Mouse (Mus musculus): ENCODE measurements at regions not wholly inside any gene's neighbourhood (a gene's known extent, or its start where the extent isn't known, plus 50 kb on each side); places are given as distances from the start of the nearest gene placed in this dataset.
"Not testable (repeated sequence)": the region's sequence is repeated elsewhere in the genome, so short reads cannot be mapped to it uniquely, and the experiment has no call there.

DNA sequence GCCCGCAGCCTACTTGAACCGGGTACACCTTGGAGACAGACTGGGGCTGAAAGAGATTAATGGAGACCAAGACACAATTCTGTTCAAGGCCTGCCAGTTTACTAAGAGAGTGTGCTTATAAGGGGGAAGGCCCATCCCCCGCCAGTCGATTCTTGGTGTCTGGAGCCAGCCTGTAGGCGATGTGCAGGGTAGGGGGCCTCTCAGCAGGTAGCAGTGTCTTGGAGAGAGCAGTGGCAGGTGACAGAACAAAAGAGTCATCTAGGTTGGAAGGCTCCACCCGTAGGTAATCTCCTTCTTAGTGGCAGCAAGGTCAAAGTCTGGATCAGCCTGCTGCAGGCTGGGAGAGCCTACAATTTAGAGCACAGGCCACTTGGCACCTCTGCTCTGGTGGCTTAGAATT lies 335.7 kb upstream of the Cwc22 start:
- not testable (repeated sequence) for DNase-seq (ENCODE audit: extremely low read depth, low read depth, low spot score)

- no peak for DNase-seq (ENCODE audit: extremely low read depth, low read depth, low spot score)
These were observed 334.2 kb upstream of the Cwc22 start for GRCm38 (mm10) chr2:78280219-78280915.

- no peak for DNase-seq (ENCODE audit: extremely low read depth, low read depth, low spot score)
These were observed 333.3 kb upstream of the Cwc22 start for GRCm38 (mm10) chr2:78279382-78280056.

DNA sequence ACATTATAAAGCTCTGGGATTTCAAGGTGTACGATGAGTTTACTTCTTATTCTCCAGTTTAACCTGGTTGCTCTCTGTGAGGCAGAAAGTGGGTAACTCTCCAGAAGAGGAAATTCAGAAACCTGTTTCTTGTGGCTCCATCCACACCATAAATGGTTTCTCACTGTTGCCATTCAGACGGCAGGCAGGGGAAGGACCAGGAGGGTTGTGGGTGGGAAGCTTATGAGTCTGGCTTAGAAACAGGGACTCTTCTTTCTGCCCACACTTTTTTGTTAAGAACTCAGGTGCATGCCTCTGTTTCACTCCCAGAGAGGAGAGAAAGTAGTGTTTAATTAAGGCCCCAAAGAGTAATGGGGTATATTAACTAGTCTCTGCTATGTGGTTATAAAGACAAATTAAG lies 332.5 kb upstream of the Cwc22 start:
- no peak for DNase-seq (ENCODE audit: extremely low read depth, low read depth, low spot score)

GRCm38 (mm10) chr2:78277699-78278098 lies 331.5 kb upstream of the Cwc22 start:
- no peak for DNase-seq (ENCODE audit: extremely low read depth, low read depth, low spot score)

GRCm38 (mm10) chr2:78274122-78274521 lies 327.9 kb upstream of the Cwc22 start:
- DNase-seq (ENCODE audit: extremely low read depth, low read depth, low spot score) = no peak

DNA sequence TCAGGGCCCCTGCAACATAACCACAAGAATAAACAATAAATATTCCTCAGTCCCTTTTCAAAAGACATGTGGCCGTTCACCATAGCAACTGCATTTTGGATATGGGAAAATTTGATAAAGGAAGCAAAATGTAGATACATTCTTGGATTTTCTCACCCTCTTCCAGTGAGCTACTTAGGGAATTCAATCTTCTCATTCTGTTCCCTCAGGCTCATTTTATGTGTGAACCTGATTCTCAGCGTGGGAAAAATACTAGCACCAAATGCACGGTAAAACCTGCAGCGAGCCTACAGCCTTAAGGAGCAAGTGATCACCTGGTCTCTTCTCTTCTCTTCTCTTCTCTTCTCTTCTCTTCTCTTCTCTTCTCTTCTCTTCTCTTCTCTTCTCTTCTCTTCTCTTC lies 322.5 kb upstream of the Cwc22 start:
- no peak for DNase-seq (ENCODE audit: extremely low read depth, low read depth, low spot score)

DNA sequence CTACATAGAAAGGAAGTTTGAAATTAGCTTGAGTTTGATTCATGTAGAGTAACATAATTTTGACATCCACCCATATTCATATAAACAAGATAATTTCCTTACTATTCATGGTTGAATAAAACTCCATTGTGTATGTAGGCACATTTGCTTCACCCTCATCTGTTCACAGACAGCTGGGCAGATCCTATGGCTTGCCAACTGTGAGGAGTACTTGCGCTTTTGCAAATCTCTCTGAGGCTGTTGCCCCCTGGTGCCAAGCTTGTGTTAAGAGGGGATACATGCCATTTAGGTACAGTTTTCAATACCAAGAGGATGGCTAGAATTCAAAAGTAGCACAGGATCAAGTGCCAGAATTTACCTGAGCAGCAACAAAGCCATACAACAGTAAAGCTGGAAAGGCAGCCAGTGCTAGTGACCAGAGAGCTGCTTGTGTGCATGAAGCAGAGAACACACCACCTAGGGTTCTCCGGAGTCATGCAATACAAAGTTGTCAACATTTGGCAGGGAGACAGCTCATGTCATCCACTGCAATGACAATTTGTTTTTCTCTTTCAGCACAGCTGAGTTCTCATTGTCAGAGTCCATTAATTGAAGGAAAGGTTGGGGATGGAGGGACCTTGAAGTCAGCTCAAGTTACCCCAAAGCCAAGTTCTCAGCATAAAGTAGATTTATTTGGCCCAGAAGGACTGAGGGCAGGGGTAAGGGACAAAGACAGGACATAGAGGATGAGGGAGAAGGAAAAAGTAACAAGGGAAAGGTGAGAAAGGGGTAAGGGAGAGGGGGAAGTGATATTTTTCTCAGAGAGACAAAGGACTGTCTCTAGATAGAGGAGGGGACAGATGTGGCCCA lies 321.6 kb upstream of the Cwc22 start:
- no peak for DNase-seq (ENCODE audit: extremely low read depth, low read depth, low spot score)

GRCm38 (mm10) chr2:78253601-78254097 lies 307.5 kb upstream of the Cwc22 start:
- no peak for DNase-seq (ENCODE audit: extremely low read depth, low read depth, low spot score)

DNA sequence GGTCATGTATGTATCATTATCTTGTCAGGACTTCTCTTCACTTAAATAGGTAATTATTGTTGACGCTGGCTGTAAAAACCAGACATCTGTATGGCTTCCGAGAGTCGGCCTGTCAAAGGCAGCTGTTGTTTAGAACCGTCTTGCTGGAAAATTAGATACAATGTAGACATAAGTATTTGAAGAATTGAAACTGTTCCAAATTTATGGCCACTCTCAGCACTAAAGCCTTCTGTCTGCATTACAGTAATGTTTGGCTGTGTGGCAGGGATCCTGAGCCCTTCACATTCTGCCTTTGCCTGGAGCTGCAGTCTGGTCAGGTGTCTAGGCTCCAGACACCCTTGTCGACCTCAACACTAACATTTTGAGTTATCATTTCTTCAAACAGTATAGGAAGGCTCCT lies 300.2 kb upstream of the Cwc22 start:
- DNase-seq (ENCODE audit: extremely low read depth, low read depth, low spot score) = no peak

DNA sequence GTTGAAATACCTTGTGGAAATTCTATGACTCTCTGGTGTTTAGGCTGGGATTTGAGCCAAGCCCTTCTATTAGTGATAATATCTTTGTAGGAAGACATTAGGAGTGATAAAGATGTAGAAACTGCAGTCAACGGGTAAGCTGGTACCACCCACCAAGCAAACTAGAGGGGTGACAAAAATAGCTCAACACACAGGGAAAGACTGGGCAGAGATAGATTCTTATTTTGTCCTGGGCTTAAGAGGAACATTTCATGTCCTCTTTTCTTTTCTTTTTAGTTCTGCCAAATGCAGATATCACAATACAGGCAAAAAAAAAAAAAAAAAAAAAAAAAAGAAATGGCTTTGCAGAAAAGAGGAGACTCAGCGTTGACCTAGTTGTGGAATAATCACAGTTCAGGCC lies 294.1 kb upstream of the Cwc22 start:
- DNase-seq (ENCODE audit: extremely low read depth, low read depth, low spot score) = no peak

GRCm38 (mm10) chr2:78225383-78226100 lies 279.4 kb upstream of the Cwc22 start:
- not testable (repeated sequence) for DNase-seq (ENCODE audit: extremely low read depth, low read depth, low spot score)

GRCm38 (mm10) chr2:78214469-78214868 lies 268.3 kb upstream of the Cwc22 start:
- DNase-seq (ENCODE audit: extremely low read depth, low read depth, low spot score) = no peak

DNA sequence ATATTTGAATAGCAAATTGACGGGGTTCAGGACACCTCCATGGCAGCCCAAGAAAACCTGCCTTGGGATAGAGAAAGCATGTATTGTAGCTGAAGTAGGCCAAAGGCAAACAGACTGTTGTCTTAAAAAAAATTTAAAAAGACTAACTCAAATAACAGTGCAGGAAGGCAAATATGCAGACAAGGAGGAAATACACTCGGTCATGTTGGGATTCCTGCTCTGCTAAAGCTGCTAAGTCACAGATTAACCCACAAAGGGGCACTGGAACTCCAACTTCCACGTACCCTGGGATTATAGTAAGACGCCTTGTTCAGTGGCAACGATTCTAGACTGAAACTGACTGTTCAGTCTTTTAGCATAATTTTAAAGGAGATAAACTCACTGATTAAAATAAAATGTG lies 258.9 kb upstream of the Cwc22 start:
- DNase-seq (ENCODE audit: extremely low read depth, low read depth, low spot score) = no peak

DNA sequence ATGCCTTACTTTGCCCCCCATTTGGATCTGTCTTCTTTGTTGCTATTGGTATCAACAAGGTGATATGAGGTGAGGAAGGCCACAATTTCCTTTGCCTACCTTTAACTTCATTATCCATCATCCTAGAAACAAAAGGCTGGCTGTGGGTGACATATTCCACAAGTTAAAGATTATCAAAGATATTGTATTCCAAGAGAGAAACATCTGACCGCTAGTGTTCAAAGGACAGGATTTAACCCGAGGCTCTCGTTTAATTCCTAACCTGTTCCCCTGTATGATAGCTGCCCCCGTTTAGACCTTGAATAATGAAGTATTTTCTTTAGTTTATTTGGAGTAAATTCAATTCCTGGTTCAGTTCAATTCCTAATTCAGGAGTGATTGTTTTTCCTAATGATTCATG lies 249.8 kb upstream of the Cwc22 start:
- DNase-seq (ENCODE audit: extremely low read depth, low read depth, low spot score) = no peak

DNA sequence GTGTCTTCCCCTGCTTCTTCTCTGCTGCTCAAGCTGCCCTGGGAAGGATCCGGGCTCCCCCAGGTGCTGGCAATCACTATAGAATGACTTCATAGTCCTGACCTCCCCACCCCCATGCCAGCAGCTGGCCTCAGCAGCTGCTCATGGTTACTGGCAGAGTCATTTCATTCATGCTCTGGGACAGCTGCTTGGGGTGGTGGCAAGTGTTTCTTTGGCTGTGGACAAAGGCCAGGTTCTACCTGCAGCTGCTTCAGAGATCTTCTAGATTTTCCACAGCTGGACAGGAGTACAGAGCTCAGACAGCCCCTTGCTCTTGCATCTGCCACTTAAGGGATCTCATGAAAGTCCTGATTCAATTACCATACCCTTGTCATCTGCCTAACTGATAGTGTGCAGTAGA lies 243.4 kb upstream of the Cwc22 start:
- DNase-seq (ENCODE audit: extremely low read depth, low read depth, low spot score) = no peak

DNA sequence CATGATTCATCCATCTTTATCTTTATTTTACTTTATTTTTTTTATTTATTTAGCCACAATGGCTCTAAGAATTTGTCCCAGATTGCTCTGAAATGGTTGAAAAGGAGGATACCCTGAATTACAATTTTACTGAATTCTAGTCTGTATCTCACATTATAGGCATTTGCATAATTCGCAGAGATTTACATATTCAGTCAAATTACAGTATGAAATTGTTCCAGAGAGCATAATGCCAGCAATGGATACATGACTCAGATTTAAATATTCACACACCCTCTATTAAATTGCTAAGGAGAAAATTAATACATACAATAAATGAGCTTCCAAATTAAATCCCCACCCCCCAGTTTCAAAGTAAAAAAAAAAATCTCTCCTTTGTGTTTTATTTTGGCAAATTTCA lies 238.8 kb upstream of the Cwc22 start:
- no peak for DNase-seq (ENCODE audit: extremely low read depth, low read depth, low spot score)

DNA sequence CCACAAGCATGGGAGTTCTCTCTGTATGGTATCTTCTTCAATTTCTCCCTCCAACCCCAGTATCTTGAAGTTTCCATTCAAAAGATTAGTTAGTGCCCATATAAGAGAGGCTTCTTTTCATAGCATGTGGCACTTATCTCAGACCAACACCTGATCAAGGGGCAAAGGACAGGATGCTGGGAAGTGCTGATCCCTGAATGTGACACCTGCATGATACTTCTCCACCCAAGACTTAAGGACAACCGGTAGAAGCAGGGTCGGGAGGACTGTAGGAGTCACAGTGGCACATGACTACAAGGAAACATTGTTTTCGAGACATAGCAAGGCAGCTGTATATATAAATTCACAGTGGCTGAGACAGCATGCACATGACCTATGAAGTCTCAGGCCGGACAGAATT lies 227.6 kb upstream of the Cwc22 start:
- DNase-seq (ENCODE audit: extremely low read depth, low read depth, low spot score) = no peak

DNA sequence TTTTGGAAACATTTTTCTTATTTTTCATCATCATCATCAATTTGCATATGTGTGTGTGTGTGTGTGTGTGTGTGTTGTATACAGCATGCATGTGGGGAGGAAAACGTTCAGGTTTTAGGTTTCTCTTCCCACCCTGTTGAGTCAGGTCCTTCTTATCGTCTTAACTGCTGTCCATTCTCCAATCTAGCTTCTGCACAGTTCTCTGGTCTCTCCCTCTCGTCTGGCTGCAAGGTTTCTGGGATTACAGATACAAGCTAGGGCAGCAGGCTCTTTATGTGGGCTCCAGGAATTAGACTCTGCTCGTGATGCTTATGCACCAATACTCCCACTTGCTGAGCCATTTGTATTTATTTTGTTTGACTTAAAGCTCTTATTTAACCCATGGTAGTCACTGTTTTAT lies 226.6 kb upstream of the Cwc22 start:
- DNase-seq (ENCODE audit: extremely low read depth, low read depth, low spot score) = no peak

GRCm38 (mm10) chr2:78170162-78170747 lies 224.1 kb upstream of the Cwc22 start:
- DNase-seq (ENCODE audit: extremely low read depth, low read depth, low spot score) = no peak

DNA sequence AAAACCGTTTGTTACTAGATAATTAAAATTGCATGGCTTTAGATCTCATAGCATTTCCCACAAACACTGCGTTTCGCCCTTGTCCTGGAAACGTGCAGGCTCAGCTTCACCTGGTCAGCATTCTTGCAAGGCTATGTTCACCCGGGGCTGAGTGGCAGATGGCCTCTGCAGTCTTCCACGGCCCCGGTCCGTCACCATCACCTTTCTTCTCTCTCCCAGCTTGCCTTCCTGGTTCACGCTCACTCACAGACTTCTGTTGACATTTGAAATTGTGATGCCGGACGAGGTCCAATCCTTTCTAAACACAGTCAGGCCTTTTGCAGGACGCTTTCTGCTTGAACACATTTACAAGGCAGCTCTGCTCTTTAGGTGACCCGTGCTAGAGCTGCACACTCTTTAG lies 219.3 kb upstream of the Cwc22 start:
- DNase-seq (ENCODE audit: extremely low read depth, low read depth, low spot score) = no peak
